Mouse (Mus musculus) ES-Bruce4 (cell line): Measurements from ENCODE around the gene Foxk1.

Source experiments
- CTCF ChIP-seq: IDR thresholded peaks from one replicate; pipeline ENCODE4 v1.8.1; 2011; ENCODE audit warnings: low read depth, low read length
- EP300 ChIP-seq: IDR thresholded peaks from 2 replicates; pipeline ENCODE4 v1.6.1; 2011; ENCODE audit warnings: low read depth, low read length; ENCODE audit not compliant: insufficient read depth
- POLR2A ChIP-seq: IDR thresholded peaks from one replicate; pipeline ENCODE4 v1.8.1; 2011; ENCODE audit warnings: low read length; ENCODE audit not compliant: insufficient read depth

- TF ChIP-seq CTCF (no peak), POLR2A (no peak), EP300 (no peak)
These were observed 29.1 kb upstream of the Foxk1 start for GRCm38 (mm10) chr5:142372207-142372606.
